ENCODE assay signal across 23 mouse cellular contexts in genomic region chr15:16076492-16077288, GRCm38 (mm10).
"Had no signal": no experiment of that assay in that cellular context is flagged by ENCODE, and none has a peak within 500 bp of the region (broad histone marks: within the 10 kb centered on the region; RNA-seq: fewer than 3 reads in every experiment).

No protein-coding gene starts in this region.

- H3K4me3 ChIP-seq: heart, adult 2 months; heart, embryonic 13.5 days; heart, embryonic 15.5 days; hindbrain, embryonic 13.5 days; hindbrain, embryonic 15.5 days; limb, embryonic 13.5 days; limb, embryonic 15.5 days; liver, embryonic 12.5 days had no signal

- H3K27me3 ChIP-seq: heart, embryonic 13.5 days; heart, embryonic 15.5 days; hindbrain, embryonic 13.5 days; hindbrain, embryonic 15.5 days; limb, embryonic 13.5 days; limb, embryonic 15.5 days; liver, embryonic 12.5 days had no signal

- ATAC-seq: forebrain, postnatal 0 days; hindbrain, postnatal 0 days; intestine, embryonic 16.5 days; liver, embryonic 12.5 days had no signal

- DNase-seq: forebrain, postnatal 0 days; gastrocnemius, postnatal 14 days; gastrocnemius, postnatal 36 days; heart, adult 11 months; heart, adult 2 months; heart, postnatal 14 days; heart, postnatal 36 days; kidney, adult 18-20 months; kidney, adult 8-10 months; layer of hippocampus, adult 9-11 months; layer of hippocampus, postnatal 36 days; left cerebral cortex, postnatal 4 days had no signal

- H3K4me1 ChIP-seq: heart, embryonic 13.5 days; heart, embryonic 15.5 days; hindbrain, embryonic 13.5 days; hindbrain, embryonic 15.5 days; limb, embryonic 13.5 days; limb, embryonic 15.5 days; liver, embryonic 12.5 days had no signal

- H3K9me3 ChIP-seq: heart, embryonic 13.5 days; heart, embryonic 15.5 days; hindbrain, embryonic 13.5 days; hindbrain, embryonic 15.5 days; limb, embryonic 13.5 days; limb, embryonic 15.5 days; liver, embryonic 12.5 days had no signal

- H3K36me3 ChIP-seq: heart, embryonic 13.5 days; heart, embryonic 15.5 days; hindbrain, embryonic 13.5 days; hindbrain, embryonic 15.5 days; limb, embryonic 13.5 days; limb, embryonic 15.5 days; liver, embryonic 12.5 days had no signal

- H3K9ac ChIP-seq: forebrain, postnatal 0 days; heart, embryonic 13.5 days; heart, embryonic 15.5 days; hindbrain, embryonic 13.5 days; hindbrain, embryonic 15.5 days; limb, embryonic 13.5 days; limb, embryonic 15.5 days; liver, embryonic 12.5 days; liver, embryonic 14.5 days had no signal

- H3K4me2 ChIP-seq: heart, embryonic 11.5 days; heart, embryonic 13.5 days; heart, embryonic 15.5 days; hindbrain, embryonic 13.5 days; hindbrain, embryonic 15.5 days; limb, embryonic 13.5 days; limb, embryonic 15.5 days; liver, embryonic 12.5 days had no signal

- H3K27ac ChIP-seq: heart, adult 2 months; heart, embryonic 13.5 days; heart, embryonic 15.5 days; hindbrain, embryonic 13.5 days; hindbrain, embryonic 15.5 days; hindbrain, postnatal 0 days; limb, embryonic 13.5 days; limb, embryonic 15.5 days; liver, embryonic 12.5 days; liver, embryonic 14.5 days had no signal
